ENCODE assay signal across 8 mouse cellular contexts in the genomic region with DNA sequence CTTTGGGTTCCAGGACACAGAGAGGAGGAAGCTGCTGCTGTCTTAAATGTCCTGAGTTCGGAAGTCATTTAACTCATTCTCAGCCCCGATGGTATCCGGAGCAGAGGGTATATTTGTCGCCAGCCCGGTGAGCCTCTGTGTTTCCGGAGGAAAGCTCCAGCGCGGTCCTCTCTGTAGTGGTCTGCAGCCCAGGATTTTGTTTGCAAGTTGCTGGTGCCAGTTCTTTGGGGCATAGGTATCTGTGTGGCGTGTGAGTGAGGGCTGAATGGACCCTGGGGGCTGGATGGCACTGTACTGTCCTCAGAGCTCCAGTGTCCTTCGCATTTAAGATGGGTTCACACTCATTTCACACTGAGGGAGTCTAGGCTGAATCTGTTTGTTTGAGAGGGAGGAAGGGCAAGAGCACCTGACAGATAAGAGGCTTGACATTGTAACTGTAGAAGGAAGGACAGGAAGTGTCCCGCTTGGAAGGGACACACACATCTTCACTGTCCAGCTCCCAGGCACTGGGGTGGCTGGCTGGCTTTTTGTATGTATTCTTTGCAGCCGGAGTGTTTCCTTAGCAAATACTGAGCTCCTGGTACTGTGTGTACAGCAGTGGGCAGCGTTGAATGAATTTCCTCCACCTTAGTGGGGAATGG. TPM values are rescaled to one million over a fixed set of nuclear protein-coding genes. Genes with fewer than 3 reads are reported as not detected.
DNase-seq lines count a peak whose midpoint lies in the region; ATAC-seq lines count a peak whose summit lies in the region.

No protein-coding gene starts in this region.

- H3K9ac ChIP-seq in forebrain, embryonic 13.5 days: peak overlapping the region; percentile 45
- peak overlapping the region; percentile 68 for H3K9ac ChIP-seq in intestine, embryonic 15.5 days
- no peak overlapping the region for H3K9ac ChIP-seq in midbrain, embryonic 14.5 days (replicated peaks; ENCODE audit: low read length)

- peaks cover 28% of the 10 kb centered on the region for H3K4me1 ChIP-seq in forebrain, embryonic 13.5 days
- peaks cover 50% of the 10 kb centered on the region for H3K4me1 ChIP-seq in intestine, embryonic 15.5 days (replicated peaks)
- H3K4me1 ChIP-seq in midbrain, embryonic 14.5 days (ENCODE audit: control insufficient read depth, insufficient read depth, low read length): peaks cover 25% of the 10 kb centered on the region

- peak; percentile 95 for DNase-seq in heart, adult 11 months
- DNase-seq in heart, postnatal 25 days (ENCODE audit: low spot score): no peak
- no peak for DNase-seq in midbrain, embryonic 14.5 days
- DNase-seq in retina, embryonic 14.5 days (ENCODE audit: low spot score): no peak
- DNase-seq in ovary, postnatal 36 days (ENCODE audit: low spot score): no peak
- DNase-seq in urinary bladder, postnatal 36 days (ENCODE audit: low spot score in 2 of 2): no peak

- 0 out of 2 replicates have a peak, but pooled peaks cover 3% of the 10 kb centered on the region for H3K27me3 ChIP-seq in forebrain, embryonic 13.5 days
- no peaks in the 10 kb centered on the region for H3K27me3 ChIP-seq in intestine, embryonic 15.5 days (replicated peaks)
- H3K27me3 ChIP-seq in midbrain, embryonic 14.5 days (ENCODE audit: control insufficient read depth, insufficient read depth, low read length): no peaks in the 10 kb centered on the region

- H3K4me3 ChIP-seq in forebrain, embryonic 13.5 days: peak overlapping the region; percentile 19
- H3K4me3 ChIP-seq in intestine, embryonic 15.5 days (replicated peaks): peak overlapping the region; percentile 44
- H3K4me3 ChIP-seq in midbrain, embryonic 14.5 days (replicated peaks; ENCODE audit: low read depth, low read length): 0 out of 2 replicates have a peak overlapping the region, but pooled peaks have one; percentile 5

- H3K4me2 ChIP-seq in forebrain, embryonic 13.5 days: peak overlapping the region; percentile 51
- H3K4me2 ChIP-seq in intestine, embryonic 15.5 days (replicated peaks): peak overlapping the region; percentile 65
- H3K4me2 ChIP-seq in midbrain, embryonic 14.5 days (ENCODE audit: low read length): peak overlapping the region; percentile 38

- WGBS in forebrain, embryonic 13.5 days: 47% methylated on average over 13 of the region's 13 CpGs
- WGBS in intestine, embryonic 15.5 days: 23% methylated on average over 13 of the region's 13 CpGs
- WGBS in midbrain, embryonic 14.5 days: 52% methylated on average over 13 of the region's 13 CpGs

- ATAC-seq in forebrain, embryonic 13.5 days: peak; percentile 17
- no peak for ATAC-seq in intestine, embryonic 15.5 days
- no peak for ATAC-seq in midbrain, embryonic 14.5 days (ENCODE audit: low FRiP score, low TSS enrichment)

- no peaks in the 10 kb centered on the region for H3K36me3 ChIP-seq in forebrain, embryonic 13.5 days (ENCODE audit: poor library complexity, severe bottlenecking)
- no peaks in the 10 kb centered on the region for H3K36me3 ChIP-seq in intestine, embryonic 15.5 days
- no peaks in the 10 kb centered on the region for H3K36me3 ChIP-seq in midbrain, embryonic 14.5 days (ENCODE audit: control insufficient read depth, insufficient read depth, low read length)

- H3K9me3 ChIP-seq in forebrain, embryonic 13.5 days (replicated peaks): no peaks in the 10 kb centered on the region
- H3K9me3 ChIP-seq in intestine, embryonic 15.5 days: no peaks in the 10 kb centered on the region
- no peaks in the 10 kb centered on the region for H3K9me3 ChIP-seq in midbrain, embryonic 14.5 days (ENCODE audit: control insufficient read depth, low read length)

- H3K27ac ChIP-seq in forebrain, embryonic 13.5 days: peak overlapping the region; percentile 40; the same call in 1 of the 2 replicates
- H3K27ac ChIP-seq in intestine, embryonic 15.5 days: peak overlapping the region; percentile 94
- no peak overlapping the region for H3K27ac ChIP-seq in midbrain, embryonic 14.5 days (replicated peaks; ENCODE audit: low read depth, low read length)

- intact Hi-C loops in heart, postnatal 25 days (cut with DNase I): no loop called here

RNA-seq across cellular contexts. Expression of a gene that starts 41.4 kb away (rescaled TPM):
- total RNA-seq in heart, postnatal 25 days (2021): not detected
- polyA plus RNA-seq in forebrain, embryonic 13.5 days (2015; fragmentation: Nextera tagmentation; extraction: Ambion mirVana): not detected in 2 replicates
- not detected in 2 replicates for polyA plus RNA-seq in intestine, embryonic 15.5 days (2015; fragmentation: Nextera tagmentation; extraction: Ambion mirVana)
- not detected in 2 replicates for polyA plus RNA-seq in midbrain, embryonic 14.5 days (2014; fragmentation: Nextera tagmentation; extraction: Ambion mirVana)
